Mouse (Mus musculus) embryonic facial prominence, embryonic 10.5 days (tissue): ENCODE data around the gene Nnmt. TPM values are rescaled to one million over a fixed set of nuclear protein-coding genes. Genes with fewer than 3 reads are reported as not detected.

ENCODE experiments used
- DNase-seq: peaks from one replicate; pipeline ENCODE4 v3.0.0-alpha.2; 2017; ENCODE audit warnings: low spot score
- H3K27ac ChIP-seq: fragments of 300-500 bp; sonication (generic); replicated peaks from 2 replicates; pipeline ENCODE4 v1.5.1; 2016; ENCODE audit warnings: mild to moderate bottlenecking
- H3K27me3 ChIP-seq: fragments of 300-500 bp; sonication (generic); replicated peaks from 2 replicates; pipeline ENCODE4 v1.6.1; 2016; ENCODE audit warnings: low read depth, mild to moderate bottlenecking; ENCODE audit not compliant: poor library complexity, severe bottlenecking
- H3K36me3 ChIP-seq: fragments of 300-500 bp; sonication (generic); replicated peaks from 2 replicates; pipeline ENCODE4 v1.6.1; 2016; ENCODE audit warnings: mild to moderate bottlenecking, moderate library complexity
- H3K4me1 ChIP-seq: fragments of 300-500 bp; sonication (generic); 2 replicates; pipeline ENCODE4 v1.6.1; 2016
- H3K4me3 ChIP-seq: fragments of 300-500 bp; sonication (generic); 2 replicates; pipeline ENCODE4 v1.5.1; 2016; ENCODE audit warnings: mild to moderate bottlenecking, moderate library complexity
- H3K9me3 ChIP-seq: fragments of 300-500 bp; sonication (generic); 2 replicates; pipeline ENCODE4 v1.6.1; 2016; ENCODE audit warnings: mild to moderate bottlenecking
- WGBS: fragments of 180-500 bp; shearing (Covaris S2); methylation state at CpG from one replicate; pipeline ENCODE4 v1.1.7; 2016; 5-methylcytosine and 5-hydroxymethylcytosine counted together
- polyA plus RNA-seq: library from polyadenylated mRNA; unstranded; fragments of >200 nt; fragmentation: Nextera tagmentation; extraction: Ambion mirVana; gene quantifications from 2 replicates; pipeline ENCODE4 v1.2.1, GENCODE M21; 2016

The Nnmt gene
- polyA plus RNA-seq, 1 experiment from 2014 or later: 0.61 TPM

DNA sequence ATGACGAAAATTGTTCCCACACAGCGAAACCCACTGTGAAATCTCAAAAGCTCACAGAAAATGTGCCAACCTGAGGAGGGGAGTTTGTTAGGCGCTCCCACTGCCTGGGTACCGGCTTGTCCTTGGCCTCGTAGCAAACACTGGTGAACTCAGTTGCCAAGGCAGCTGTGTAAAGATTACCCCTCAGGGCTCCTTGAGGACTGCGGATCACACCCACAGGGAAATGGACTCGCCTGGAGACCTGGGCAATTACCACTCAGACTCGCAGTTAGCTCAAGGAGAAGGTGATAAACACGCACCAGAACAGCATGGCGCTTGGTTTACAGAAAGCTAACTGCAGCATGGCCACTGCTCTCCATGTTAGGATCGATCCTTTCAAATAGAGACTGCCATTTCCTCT lies 8.0 kb downstream of the Nnmt start:
- no peaks in the 10 kb centered on the region for H3K9me3 ChIP-seq
- no peak overlapping the region for H3K4me3 ChIP-seq
- no peak for DNase-seq
- peaks cover 6% of the 10 kb centered on the region; the same call in 1 of the 2 replicates for H3K27me3 ChIP-seq
- WGBS: 76% methylated on average over 11 of the region's 11 CpGs
- no peaks in the 10 kb centered on the region for H3K36me3 ChIP-seq
- H3K4me1 ChIP-seq: no peaks in the 10 kb centered on the region
- H3K27ac ChIP-seq: no peak overlapping the region

DNA sequence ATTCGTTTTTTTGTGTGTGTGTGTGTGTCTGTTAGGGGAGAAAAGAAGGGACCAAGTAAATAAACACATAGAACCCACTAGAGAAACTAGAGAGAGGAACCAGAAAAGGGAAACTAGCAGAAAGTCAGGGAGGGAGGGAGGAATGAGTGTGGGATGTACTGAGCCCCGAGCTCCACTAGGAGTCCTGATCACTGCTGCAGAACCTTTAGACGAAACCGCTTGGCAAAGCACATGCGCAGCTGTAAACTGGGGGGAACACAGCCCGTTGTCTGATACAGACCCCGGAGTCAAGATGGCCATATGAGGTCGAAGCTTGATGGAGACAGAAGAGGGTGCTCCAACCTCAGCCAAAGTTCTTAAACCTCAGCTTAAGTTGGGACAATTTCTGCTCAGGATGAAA lies 11.0 kb downstream of the Nnmt start:
- WGBS: 58% methylated on average over 8 of the region's 8 CpGs
- no peak for DNase-seq

DNA sequence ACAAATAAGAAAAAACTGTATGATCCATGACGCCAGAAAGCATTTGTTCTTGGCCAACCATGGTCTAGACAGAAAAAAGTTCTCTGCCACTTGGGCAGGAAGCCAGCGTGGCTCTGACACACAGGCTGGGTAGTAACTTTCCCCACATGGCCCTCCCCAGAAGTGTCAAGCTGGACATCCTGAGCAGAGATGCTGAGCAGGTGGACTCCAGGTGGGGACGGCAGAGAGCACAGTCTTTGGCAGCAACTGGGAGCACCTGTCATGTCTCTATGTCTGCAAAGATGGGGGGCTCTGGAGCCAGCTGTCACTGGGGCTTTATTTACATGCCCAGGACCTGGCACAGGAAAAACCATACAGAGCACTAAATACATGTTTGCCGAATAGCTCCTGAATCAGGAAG lies 14.3 kb downstream of the Nnmt start:
- DNase-seq: no peak
- no peak overlapping the region for H3K4me3 ChIP-seq
- 89% methylated on average over 4 of the region's 4 CpGs for WGBS

More for the DNA sequence above, 11.0 kb downstream of the Nnmt start:
- H3K4me3 ChIP-seq: no peak overlapping the region
- H3K36me3 ChIP-seq: no peaks in the 10 kb centered on the region
- H3K4me1 ChIP-seq: no peaks in the 10 kb centered on the region
- no peaks in the 10 kb centered on the region for H3K9me3 ChIP-seq
- H3K27ac ChIP-seq: no peak overlapping the region
- H3K27me3 ChIP-seq: peaks cover 20% of the 10 kb centered on the region; the same call in 1 of the 2 replicates

DNA sequence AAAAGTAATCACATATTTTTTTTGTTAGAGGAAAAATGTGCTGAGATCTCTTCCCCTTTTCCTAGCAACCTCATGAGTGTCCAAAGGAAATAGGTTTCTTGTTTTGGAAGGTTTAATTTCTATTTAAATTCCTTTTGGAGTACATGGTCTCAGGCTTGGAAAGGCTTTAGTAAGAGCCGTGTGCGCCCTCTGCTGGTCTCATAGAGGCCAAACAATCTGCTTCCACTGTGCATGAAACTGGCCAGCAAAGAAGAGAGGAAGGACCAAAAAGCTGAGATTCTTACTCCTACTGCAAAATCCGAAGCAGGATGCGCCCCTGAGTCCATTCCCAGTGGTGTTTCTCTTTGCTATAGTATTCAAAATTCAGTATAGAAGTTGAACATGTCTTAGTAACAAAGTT lies 18.6 kb downstream of the Nnmt start:
- Histone ChIP-seq H3K9me3 (no peaks in the 10 kb centered on the region), H3K27ac (no peak overlapping the region), H3K36me3 (no peaks in the 10 kb centered on the region), H3K4me3 (no peak overlapping the region), H3K4me1 (peaks cover 17% of the 10 kb centered on the region), H3K27me3 (peaks cover 7% of the 10 kb centered on the region; the same call in 1 of the 2 replicates)
- peak; percentile 74 for DNase-seq
- 10% methylated on average over 4 of the region's 4 CpGs for WGBS

More for the DNA sequence above, 14.3 kb downstream of the Nnmt start:
- Histone ChIP-seq H3K36me3 (no peaks in the 10 kb centered on the region), H3K27ac (no peak overlapping the region), H3K4me1 (peaks cover 17% of the 10 kb centered on the region), H3K9me3 (no peaks in the 10 kb centered on the region), H3K27me3 (peaks cover 20% of the 10 kb centered on the region; the same call in 1 of the 2 replicates)

DNA sequence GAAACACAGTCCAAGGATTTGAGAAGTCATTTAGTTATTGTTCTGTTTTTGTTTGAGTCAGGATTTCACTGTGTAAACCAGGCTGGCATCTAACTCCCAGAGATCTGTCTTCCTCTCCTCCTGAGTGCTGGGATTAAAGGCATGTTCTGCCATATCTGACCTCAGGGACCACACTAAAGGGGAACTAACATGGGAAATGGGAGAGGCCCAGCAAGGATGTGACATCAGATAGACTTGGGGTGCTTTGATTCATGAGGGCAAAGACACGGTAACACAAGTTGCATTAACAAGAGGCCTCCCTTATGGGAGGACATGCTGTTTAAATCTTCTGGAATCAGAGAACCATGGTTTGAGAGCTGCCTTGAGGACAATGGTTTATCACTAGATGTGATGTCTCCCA lies 24.1 kb downstream of the Nnmt start:
- Histone ChIP-seq H3K9me3 (no peaks in the 10 kb centered on the region), H3K27ac (no peak overlapping the region), H3K4me3 (no peak overlapping the region), H3K36me3 (no peaks in the 10 kb centered on the region), H3K27me3 (no peaks in the 10 kb centered on the region), H3K4me1 (no peaks in the 10 kb centered on the region)
- DNase-seq: no peak
- whole genome bisulfite sequencing: 92% methylated on average over 1 of the region's 1 CpGs

DNA sequence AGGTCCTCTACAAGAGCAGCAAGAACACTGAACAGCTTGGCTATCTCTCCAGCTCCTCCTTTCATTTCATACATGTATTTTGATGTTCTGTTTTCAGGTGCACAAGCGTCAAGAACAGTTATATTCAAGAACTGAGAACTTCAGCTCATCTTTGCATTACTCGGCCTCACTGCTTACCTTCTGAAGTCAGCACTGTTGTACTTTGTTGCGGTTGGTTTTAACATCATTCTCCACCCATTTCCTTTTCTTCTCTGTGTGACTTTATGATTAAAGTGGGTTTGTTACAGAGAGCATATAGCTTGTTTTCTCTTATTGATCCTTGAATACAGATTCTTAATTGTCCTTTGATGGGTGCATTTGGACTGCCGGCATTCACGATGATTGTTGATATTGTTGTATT lies 42.6 kb downstream of the Nnmt start:
- DNase-seq: no peak
- 90% methylated on average over 5 of the region's 5 CpGs for whole genome bisulfite sequencing
- Histone ChIP-seq H3K27ac (no peak overlapping the region), H3K4me1 (no peaks in the 10 kb centered on the region), H3K4me3 (no peak overlapping the region), H3K9me3 (no peaks in the 10 kb centered on the region), H3K36me3 (no peaks in the 10 kb centered on the region), H3K27me3 (no peaks in the 10 kb centered on the region)

DNA sequence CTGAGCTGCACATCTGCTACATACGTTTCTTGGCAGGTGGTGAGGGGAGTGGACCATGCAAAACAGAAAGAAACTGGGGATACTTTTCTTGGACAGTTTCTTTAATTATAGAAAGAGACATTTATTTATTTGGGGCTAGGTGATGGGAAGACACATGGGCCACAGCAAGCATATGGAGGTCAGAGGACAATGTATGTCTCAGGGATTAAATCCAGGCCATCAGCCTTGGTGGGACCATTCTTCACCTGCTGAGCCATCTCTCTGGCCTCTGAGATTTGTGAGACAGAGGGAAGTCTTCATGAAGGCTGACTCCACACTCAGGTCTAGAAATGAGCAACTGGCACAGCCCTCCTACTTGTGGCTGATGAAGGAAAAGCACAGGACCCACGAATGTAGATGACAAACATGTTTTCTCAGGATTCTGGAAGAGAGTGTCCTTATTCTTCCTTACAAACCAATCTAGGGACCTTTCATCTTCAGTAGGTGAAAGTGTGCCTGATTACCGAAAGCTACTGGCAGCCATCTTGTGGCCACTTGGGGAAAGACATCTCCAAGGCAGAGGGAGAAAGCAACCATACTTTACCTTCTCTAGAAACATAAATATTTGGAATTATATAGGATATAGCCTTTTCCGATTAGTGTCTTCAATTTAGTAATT lies 45.3 kb downstream of the Nnmt start:
- Histone ChIP-seq H3K4me3 (no peak overlapping the region), H3K27me3 (no peaks in the 10 kb centered on the region)

DNA sequence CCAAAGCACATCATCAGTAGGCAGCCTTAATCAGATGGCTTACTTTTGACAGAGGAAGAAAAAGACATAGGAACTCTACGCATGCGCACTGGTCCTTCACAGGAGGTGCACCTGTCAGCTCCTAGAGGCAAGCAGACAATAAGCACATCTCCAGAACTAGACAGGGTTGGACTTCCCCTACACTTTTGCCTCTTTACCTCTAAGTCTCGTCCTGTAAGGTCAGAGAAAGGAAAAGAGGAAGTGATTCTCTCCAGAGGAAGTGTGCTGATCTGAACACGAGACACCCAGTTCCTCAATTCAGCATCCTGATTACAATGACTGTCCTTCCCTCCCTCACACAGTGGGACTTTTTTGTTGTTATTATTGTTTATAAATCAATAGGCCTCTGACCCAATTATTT lies 46.3 kb downstream of the Nnmt start:
- 75% methylated on average over 4 of the region's 4 CpGs for WGBS
- H3K27ac ChIP-seq: no peak overlapping the region
- H3K4me1 ChIP-seq: no peaks in the 10 kb centered on the region
- no peak overlapping the region for H3K4me3 ChIP-seq
- H3K36me3 ChIP-seq: no peaks in the 10 kb centered on the region
- no peaks in the 10 kb centered on the region for H3K27me3 ChIP-seq
- no peaks in the 10 kb centered on the region for H3K9me3 ChIP-seq
- no peak for DNase-seq

More for the DNA sequence above, 45.3 kb downstream of the Nnmt start:
- peak; percentile 38 for DNase-seq
- Histone ChIP-seq H3K9me3 (no peaks in the 10 kb centered on the region), H3K27ac (no peak overlapping the region), H3K4me1 (no peaks in the 10 kb centered on the region), H3K36me3 (no peaks in the 10 kb centered on the region)
- WGBS: 33% methylated on average over 4 of the region's 4 CpGs

DNA sequence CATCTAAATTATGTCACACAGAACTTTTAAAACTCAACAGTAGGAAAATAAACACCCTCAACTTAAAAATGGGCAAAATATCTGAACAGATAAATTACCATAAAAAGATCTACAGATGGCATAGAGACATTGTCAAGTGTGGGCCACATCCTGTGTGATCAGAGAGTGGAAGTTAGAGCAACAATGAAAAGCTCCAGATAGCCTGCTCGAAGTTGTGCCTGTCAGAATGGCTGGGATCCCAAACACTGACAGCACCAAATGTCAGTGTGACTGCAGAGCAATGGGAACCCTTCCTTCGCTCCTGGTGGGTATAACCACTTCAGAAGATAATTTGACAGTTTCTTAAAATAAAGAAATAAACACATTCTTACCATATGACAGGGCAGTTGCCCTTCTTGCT lies 55.9 kb downstream of the Nnmt start:
- H3K4me3 ChIP-seq: no peak overlapping the region
- H3K4me1 ChIP-seq: no peaks in the 10 kb centered on the region
- H3K27me3 ChIP-seq: no peaks in the 10 kb centered on the region
- DNase-seq: no peak
- H3K36me3 ChIP-seq: no peaks in the 10 kb centered on the region
- H3K9me3 ChIP-seq: no peaks in the 10 kb centered on the region
- H3K27ac ChIP-seq: no peak overlapping the region
- 89% methylated on average over 2 of the region's 2 CpGs for WGBS

DNA sequence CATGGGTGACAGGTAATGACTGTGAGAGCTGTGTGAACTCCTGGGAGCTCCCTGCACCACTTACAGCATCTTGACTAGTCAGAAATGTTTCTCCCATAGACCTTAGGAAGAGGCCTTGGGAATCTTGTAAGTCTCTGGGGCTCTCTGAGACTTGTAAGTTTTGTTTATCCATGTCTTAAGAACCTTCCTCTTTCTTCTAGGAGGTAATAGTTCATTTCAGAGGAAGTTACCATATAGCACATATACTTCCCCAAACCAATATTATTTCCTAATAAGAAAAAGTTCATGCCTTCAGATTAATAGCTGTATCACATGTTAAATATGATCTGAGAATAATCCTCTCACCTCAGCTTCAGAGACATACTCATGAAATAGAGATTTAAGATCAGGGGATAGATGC lies 57.7 kb downstream of the Nnmt start:
- Histone ChIP-seq H3K4me1 (no peaks in the 10 kb centered on the region), H3K27ac (no peak overlapping the region), H3K36me3 (no peaks in the 10 kb centered on the region), H3K9me3 (peaks cover 7% of the 10 kb centered on the region; the same call in 1 of the 2 replicates), H3K27me3 (no peaks in the 10 kb centered on the region), H3K4me3 (no peak overlapping the region)
- no peak for DNase-seq

Other genes with a start within 250 kb of the Nnmt start
- gene Rexo2, start 124.5 kb downstream of the Nnmt start, polyA plus RNA-seq: 109 and 110 TPM in 2 replicates
- 115 and 118 TPM in 2 replicates for gene Rbm7, start 109.9 kb downstream of the Nnmt start, polyA plus RNA-seq
- 26.8 and 27.9 TPM in 2 replicates for gene Gm5617, start 109.7 kb downstream of the Nnmt start, polyA plus RNA-seq
- gene Zbtb16, start 231.1 kb upstream of the Nnmt start, polyA plus RNA-seq: 15.8 and 21.0 TPM in 2 replicates